Mouse (Mus musculus) monocyte, adult 2 months (primary cell): ENCODE data around the gene Kcng1.

ENCODE experiments used
- DNase-seq, 2 experiments: peaks; one replicate each; pipeline ENCODE4 v3.0.0; 2022; ENCODE audit warnings: low spot score in 2 of 2, low read depth in 1 of 2

Gene Kcng1

GRCm38 (mm10) chr2:168213788-168214397 is 67.6 kb downstream of the Kcng1 start:
- no peak for DNase-seq
